Mouse (Mus musculus) spleen, adult 2 months (tissue): ENCODE results near the gene Snx30. TPM values are rescaled to one million over a fixed set of nuclear protein-coding genes. Genes with fewer than 3 reads are reported as not detected.

Experiments
- DNase-seq, 2 experiments: peaks; one replicate each; pipeline versions ENCODE4 v3.0.0 to v3.0.0-alpha.2; 2012 to 2021; ENCODE audit warnings: low spot score in 2 of 2, low read depth in 1 of 2
- H3K27ac ChIP-seq: fragments of 200-500 bp; 2 replicates; pipeline ENCODE4 v1.5.1; 2012; ENCODE audit warnings: low read length, inconsistent platforms; ENCODE audit not compliant: insufficient read depth
- H3K27me3 ChIP-seq: fragments of 200-500 bp; 2 replicates; pipeline ENCODE4 v1.6.1; 2012; ENCODE audit warnings: mild to moderate bottlenecking, moderate library complexity, low read length, inconsistent platforms; ENCODE audit not compliant: control insufficient read depth, insufficient read depth
- H3K36me3 ChIP-seq: fragments of 200-500 bp; 2 replicates; pipeline ENCODE4 v1.6.1; 2012; ENCODE audit warnings: mild to moderate bottlenecking, low read length, inconsistent platforms; ENCODE audit not compliant: control insufficient read depth, insufficient read depth
- H3K4me1 ChIP-seq: fragments of 200-500 bp; 2 replicates; pipeline ENCODE4 v1.6.1; 2011; ENCODE audit warnings: inconsistent platforms; ENCODE audit not compliant: control insufficient read depth, insufficient read depth, insufficient read length
- H3K4me3 ChIP-seq: fragments of 200-500 bp; 2 replicates; pipeline ENCODE4 v1.5.1; 2011; ENCODE audit warnings: mild to moderate bottlenecking, inconsistent platforms; ENCODE audit not compliant: insufficient read depth, insufficient read length; ENCODE audit errors: extremely low read depth
- CTCF ChIP-seq: fragments of 200-500 bp; IDR thresholded peaks from 2 replicates; pipeline ENCODE4 v1.5.1; 2011; ENCODE audit warnings: mild to moderate bottlenecking, inconsistent platforms; ENCODE audit not compliant: insufficient read depth, insufficient read length, insufficient replicate concordance; ENCODE audit errors: extremely low read depth
- POLR2A ChIP-seq: fragments of 200-500 bp; IDR thresholded peaks from 2 replicates; pipeline ENCODE4 v1.6.1; 2011; ENCODE audit warnings: low read depth, low read length, inconsistent platforms
- WGBS: fragments of 180-500 bp; shearing (Covaris S2); methylation state at CpG from one replicate; pipeline ENCODE4 v1.1.7; 2018; 5-methylcytosine and 5-hydroxymethylcytosine counted together
- polyA plus RNA-seq: library from polyadenylated mRNA; depleted of rRNA; stranded (reverse); fragments of >200 nt; gene quantifications from 2 replicates; pipeline ENCODE4 v1.2.3, GENCODE M21; 2012

The Snx30 gene
- polyA plus RNA-seq, 1 experiment, result 8.8 TPM

GRCm38 (mm10) chr4:59876570-59876969 lies 70.9 kb downstream of the Snx30 start:
- H3K4me3 ChIP-seq, result no peak overlapping the region
- no peaks in the 10 kb centered on the region for H3K4me1 ChIP-seq
- DNase-seq, result no peak
- TF ChIP-seq CTCF (no peak), POLR2A (no peak)
- H3K27me3 ChIP-seq, result no peaks in the 10 kb centered on the region
- peaks cover 19% of the 10 kb centered on the region for H3K36me3 ChIP-seq
- WGBS, result 94% methylated on average over 6 of the region's 6 CpGs
- H3K27ac ChIP-seq, result no peak overlapping the region

DNA sequence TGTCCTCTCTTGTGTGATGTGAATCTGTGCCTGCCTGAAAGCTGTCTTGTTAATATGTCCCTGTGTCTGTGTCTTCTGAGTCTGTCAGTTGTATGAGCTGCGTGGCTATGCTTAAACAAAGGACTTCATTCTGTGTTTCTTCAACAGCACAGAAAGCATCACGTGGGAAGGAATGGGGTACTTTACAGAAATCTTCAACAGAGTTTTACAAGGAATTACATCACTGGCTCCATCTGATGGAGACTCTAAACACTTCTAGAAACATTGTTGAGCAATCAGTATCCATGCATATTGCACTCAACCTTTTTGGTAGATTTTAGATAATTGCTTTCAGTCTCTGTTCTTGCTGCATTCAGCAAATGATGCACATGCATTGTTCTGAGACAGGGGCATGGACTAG lies 71.4 kb downstream of the Snx30 start:
- H3K4me3 ChIP-seq, result no peak overlapping the region
- H3K36me3 ChIP-seq, result peaks cover 22% of the 10 kb centered on the region
- WGBS, result 87% methylated on average over 2 of the region's 2 CpGs
- no peak for DNase-seq
- H3K27me3 ChIP-seq, result no peaks in the 10 kb centered on the region
- TF ChIP-seq CTCF (no peak), POLR2A (no peak)
- no peaks in the 10 kb centered on the region for H3K4me1 ChIP-seq
- H3K27ac ChIP-seq, result no peak overlapping the region

GRCm38 (mm10) chr4:59878595-59878994 lies 73.0 kb downstream of the Snx30 start:
- WGBS, result 47% methylated on average over 8 of the region's 8 CpGs
- H3K27ac ChIP-seq, result peak overlapping the region; percentile 5
- peaks cover 33% of the 10 kb centered on the region for H3K36me3 ChIP-seq
- no peaks in the 10 kb centered on the region for H3K4me1 ChIP-seq
- no peak for TF ChIP-seq POLR2A
- TF ChIP-seq CTCF, result no peak
- H3K4me3 ChIP-seq, result no peak overlapping the region
- H3K27me3 ChIP-seq, result no peaks in the 10 kb centered on the region
- no peak for DNase-seq

DNA sequence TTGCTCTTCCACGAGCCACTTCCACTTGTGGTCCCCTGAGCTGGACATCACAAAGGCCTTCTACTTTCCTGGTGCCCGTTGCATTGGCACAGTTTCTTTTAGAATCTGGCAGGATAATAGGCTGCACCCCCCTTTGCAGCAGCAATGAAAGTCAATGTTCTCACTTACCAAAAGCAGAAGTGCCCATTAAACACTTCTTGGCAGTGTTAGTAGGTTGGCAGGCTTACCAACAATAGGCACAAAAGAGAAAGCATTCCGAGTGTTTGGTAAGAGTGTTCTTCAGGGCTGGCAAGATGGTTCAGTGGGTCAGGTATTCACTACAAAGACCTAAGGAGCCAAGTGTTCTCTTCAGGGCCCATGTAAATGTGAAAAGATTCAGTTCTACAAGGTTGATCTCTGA lies 73.8 kb downstream of the Snx30 start:
- Histone ChIP-seq H3K27ac (no peak overlapping the region), H3K4me3 (no peak overlapping the region), H3K4me1 (no peaks in the 10 kb centered on the region), H3K36me3 (peaks cover 34% of the 10 kb centered on the region), H3K27me3 (no peaks in the 10 kb centered on the region)
- no peak for TF ChIP-seq POLR2A
- no peak for TF ChIP-seq CTCF
- no peak for DNase-seq
- WGBS, result 46% methylated on average over 3 of the region's 3 CpGs

- Histone ChIP-seq H3K4me3 (no peak overlapping the region), H3K27ac (no peak overlapping the region), H3K36me3 (peaks cover 44% of the 10 kb centered on the region), H3K4me1 (no peaks in the 10 kb centered on the region), H3K27me3 (no peaks in the 10 kb centered on the region)
- TF ChIP-seq POLR2A (no peak), CTCF (no peak)
- WGBS, result 87% methylated on average over 5 of the region's 5 CpGs
- no peak for DNase-seq
Measured at GRCm38 (mm10) chr4:59880725-59881124, 75.1 kb downstream of the Snx30 start.

DNA sequence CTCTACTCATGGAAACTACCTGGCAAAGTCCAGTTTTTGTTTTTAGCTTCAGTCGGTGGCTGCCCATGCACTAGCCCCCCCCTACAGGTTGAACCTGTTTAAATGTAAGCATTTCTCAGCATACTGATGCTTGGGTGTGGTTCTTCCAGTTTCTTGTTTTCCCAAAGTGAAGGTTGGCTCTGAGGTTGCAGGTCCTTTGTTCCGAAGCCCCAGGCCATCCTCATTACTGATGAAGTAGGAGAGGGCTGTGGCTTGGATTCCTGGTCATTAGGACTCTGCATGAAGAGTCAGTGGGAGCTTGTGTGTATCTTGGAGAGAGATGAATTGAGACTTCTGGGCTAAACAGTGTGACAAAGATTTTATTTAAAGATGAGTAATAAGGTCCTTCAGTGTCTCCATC lies 75.6 kb downstream of the Snx30 start:
- Histone ChIP-seq H3K27ac (no peak overlapping the region), H3K4me1 (no peaks in the 10 kb centered on the region), H3K4me3 (no peak overlapping the region), H3K27me3 (no peaks in the 10 kb centered on the region), H3K36me3 (peaks cover 47% of the 10 kb centered on the region)
- no peak for TF ChIP-seq CTCF
- no peak for TF ChIP-seq POLR2A
- no peak for DNase-seq
- 92% methylated on average over 2 of the region's 2 CpGs for WGBS

- WGBS, result 80% methylated on average over 6 of the region's 6 CpGs
- H3K36me3 ChIP-seq, result peaks cover 60% of the 10 kb centered on the region
- no peak for DNase-seq
- H3K27ac ChIP-seq, result no peak overlapping the region
- H3K4me3 ChIP-seq, result no peak overlapping the region
- TF ChIP-seq POLR2A (no peak), CTCF (no peak)
- H3K4me1 ChIP-seq, result no peaks in the 10 kb centered on the region
- H3K27me3 ChIP-seq, result no peaks in the 10 kb centered on the region
Measured at GRCm38 (mm10) chr4:59884136-59884696, 78.6 kb downstream of the Snx30 start.
